Mouse (Mus musculus): ENCODE measurements around the gene Sept9. TPM values are rescaled to one million over a fixed set of nuclear protein-coding genes. Genes with fewer than 3 reads are reported as not detected.

Gene Sept9
- polyA plus RNA-seq, 1 experiment from 2014 or later: 182 TPM

- H3K4me3 ChIP-seq (ENCODE audit: low read depth, low read length): no peak overlapping the region
Measured at GRCm38 (mm10) chr11:117312028-117312901, 112.8 kb downstream of the Sept9 start.

GRCm38 (mm10) chr11:117312936-117313335 is 113.5 kb downstream of the Sept9 start:
- DNase-seq (ENCODE audit: low spot score) (peak; percentile 55), ATAC-seq (replicated peaks; ENCODE audit: insufficient number of reproducible peaks, low FRiP score, low TSS enrichment, low read depth) (no peak)
- Histone ChIP-seq H3K9ac (replicated peaks; ENCODE audit: low read length) (no peak overlapping the region; the same call in 1 of the 2 replicates), H3K27ac (replicated peaks; ENCODE audit: low read depth, low read length) (peak overlapping the region; percentile 31; the same call in 1 of the 2 replicates), H3K36me3 (replicated peaks; ENCODE audit: control insufficient read depth, insufficient read depth, low read depth, low read length) (no peaks in the 10 kb centered on the region), H3K4me2 (ENCODE audit: low read depth, low read length) (no peak overlapping the region), H3K27me3 (ENCODE audit: control insufficient read depth, insufficient read depth, low read length) (no peaks in the 10 kb centered on the region), H3K9me3 (replicated peaks; ENCODE audit: control insufficient read depth, low read length) (no peaks in the 10 kb centered on the region), H3K4me1 (ENCODE audit: control insufficient read depth, insufficient read depth, low read length) (peaks cover 41% of the 10 kb centered on the region), H3K4me3 (ENCODE audit: low read depth, low read length) (no peak overlapping the region)
- 35% methylated on average over 8 of the region's 8 CpGs for WGBS

More at GRCm38 (mm10) chr11:117312028-117312901, 112.8 kb downstream of the Sept9 start:
- Histone ChIP-seq H3K4me1 (ENCODE audit: control insufficient read depth, insufficient read depth, low read length) (peaks cover 36% of the 10 kb centered on the region), H3K27ac (replicated peaks; ENCODE audit: low read depth, low read length) (peak overlapping the region; percentile 31; the same call in 1 of the 2 replicates), H3K9me3 (replicated peaks; ENCODE audit: control insufficient read depth, low read length) (no peaks in the 10 kb centered on the region), H3K27me3 (ENCODE audit: control insufficient read depth, insufficient read depth, low read length) (no peaks in the 10 kb centered on the region), H3K9ac (replicated peaks; ENCODE audit: low read length) (peak overlapping the region; percentile 34; the same call in 1 of the 2 replicates), H3K36me3 (replicated peaks; ENCODE audit: control insufficient read depth, insufficient read depth, low read depth, low read length) (no peaks in the 10 kb centered on the region), H3K4me2 (ENCODE audit: low read depth, low read length) (no peak overlapping the region)
- 57% methylated on average over 23 of the region's 23 CpGs for WGBS
- no peak for DNase-seq (ENCODE audit: low spot score)
- ATAC-seq (replicated peaks; ENCODE audit: insufficient number of reproducible peaks, low FRiP score, low TSS enrichment, low read depth): no peak

GRCm38 (mm10) chr11:117313446-117313845 is 114.0 kb downstream of the Sept9 start:
- H3K4me3 ChIP-seq (ENCODE audit: low read depth, low read length): no peak overlapping the region
- DNase-seq (ENCODE audit: low spot score) (no peak), ATAC-seq (replicated peaks; ENCODE audit: insufficient number of reproducible peaks, low FRiP score, low TSS enrichment, low read depth) (no peak)
- peaks cover 41% of the 10 kb centered on the region for H3K4me1 ChIP-seq (ENCODE audit: control insufficient read depth, insufficient read depth, low read length)
- H3K27ac ChIP-seq (replicated peaks; ENCODE audit: low read depth, low read length): no peak overlapping the region
- H3K9me3 ChIP-seq (replicated peaks; ENCODE audit: control insufficient read depth, low read length): no peaks in the 10 kb centered on the region
- WGBS: 82% methylated on average over 7 of the region's 7 CpGs
- H3K27me3 ChIP-seq (ENCODE audit: control insufficient read depth, insufficient read depth, low read length): no peaks in the 10 kb centered on the region
- H3K4me2 ChIP-seq (ENCODE audit: low read depth, low read length): no peak overlapping the region
- no peak overlapping the region for H3K9ac ChIP-seq (replicated peaks; ENCODE audit: low read length)
- no peaks in the 10 kb centered on the region for H3K36me3 ChIP-seq (replicated peaks; ENCODE audit: control insufficient read depth, insufficient read depth, low read depth, low read length)

GRCm38 (mm10) chr11:117314026-117314425 is 114.6 kb downstream of the Sept9 start:
- Histone ChIP-seq H3K4me3 (ENCODE audit: low read depth, low read length) (no peak overlapping the region), H3K9me3 (replicated peaks; ENCODE audit: control insufficient read depth, low read length) (no peaks in the 10 kb centered on the region), H3K27me3 (ENCODE audit: control insufficient read depth, insufficient read depth, low read length) (no peaks in the 10 kb centered on the region), H3K9ac (replicated peaks; ENCODE audit: low read length) (no peak overlapping the region), H3K4me1 (ENCODE audit: control insufficient read depth, insufficient read depth, low read length) (peaks cover 42% of the 10 kb centered on the region), H3K27ac (replicated peaks; ENCODE audit: low read depth, low read length) (no peak overlapping the region), H3K36me3 (replicated peaks; ENCODE audit: control insufficient read depth, insufficient read depth, low read depth, low read length) (no peaks in the 10 kb centered on the region), H3K4me2 (ENCODE audit: low read depth, low read length) (no peak overlapping the region)
- no peak for ATAC-seq (replicated peaks; ENCODE audit: insufficient number of reproducible peaks, low FRiP score, low TSS enrichment, low read depth)
- DNase-seq (ENCODE audit: low spot score): no peak
- WGBS: 84% methylated on average over 7 of the region's 7 CpGs

- Histone ChIP-seq H3K4me2 (ENCODE audit: low read depth, low read length) (no peak overlapping the region), H3K4me1 (ENCODE audit: control insufficient read depth, insufficient read depth, low read length) (peaks cover 40% of the 10 kb centered on the region), H3K27ac (replicated peaks; ENCODE audit: low read depth, low read length) (no peak overlapping the region), H3K36me3 (replicated peaks; ENCODE audit: control insufficient read depth, insufficient read depth, low read depth, low read length) (no peaks in the 10 kb centered on the region), H3K9me3 (replicated peaks; ENCODE audit: control insufficient read depth, low read length) (no peaks in the 10 kb centered on the region), H3K4me3 (ENCODE audit: low read depth, low read length) (no peak overlapping the region), H3K27me3 (ENCODE audit: control insufficient read depth, insufficient read depth, low read length) (no peaks in the 10 kb centered on the region), H3K9ac (replicated peaks; ENCODE audit: low read length) (no peak overlapping the region)
- ATAC-seq (replicated peaks; ENCODE audit: insufficient number of reproducible peaks, low FRiP score, low TSS enrichment, low read depth) (no peak), DNase-seq (ENCODE audit: low spot score) (no peak)
- WGBS: 90% methylated on average over 8 of the region's 8 CpGs
Measured at GRCm38 (mm10) chr11:117314520-117314919, 115.1 kb downstream of the Sept9 start.

- Histone ChIP-seq H3K27ac (replicated peaks; ENCODE audit: low read depth, low read length) (no peak overlapping the region), H3K4me2 (ENCODE audit: low read depth, low read length) (no peak overlapping the region), H3K36me3 (replicated peaks; ENCODE audit: control insufficient read depth, insufficient read depth, low read depth, low read length) (no peaks in the 10 kb centered on the region), H3K9ac (replicated peaks; ENCODE audit: low read length) (no peak overlapping the region), H3K4me1 (ENCODE audit: control insufficient read depth, insufficient read depth, low read length) (peaks cover 41% of the 10 kb centered on the region), H3K9me3 (replicated peaks; ENCODE audit: control insufficient read depth, low read length) (no peaks in the 10 kb centered on the region), H3K4me3 (ENCODE audit: low read depth, low read length) (no peak overlapping the region), H3K27me3 (ENCODE audit: control insufficient read depth, insufficient read depth, low read length) (no peaks in the 10 kb centered on the region)
- DNase-seq (ENCODE audit: low spot score) (no peak), ATAC-seq (replicated peaks; ENCODE audit: insufficient number of reproducible peaks, low FRiP score, low TSS enrichment, low read depth) (no peak)
- 85% methylated on average over 11 of the region's 11 CpGs for WGBS
Measured at GRCm38 (mm10) chr11:117315309-117315708, 115.8 kb downstream of the Sept9 start.

- no peak overlapping the region for H3K4me3 ChIP-seq (ENCODE audit: low read depth, low read length)
- DNase-seq (ENCODE audit: low spot score) (peak; percentile 57), ATAC-seq (replicated peaks; ENCODE audit: insufficient number of reproducible peaks, low FRiP score, low TSS enrichment, low read depth) (no peak)
- H3K36me3 ChIP-seq (replicated peaks; ENCODE audit: control insufficient read depth, insufficient read depth, low read depth, low read length): no peaks in the 10 kb centered on the region
- no peaks in the 10 kb centered on the region for H3K9me3 ChIP-seq (replicated peaks; ENCODE audit: control insufficient read depth, low read length)
- H3K27me3 ChIP-seq (ENCODE audit: control insufficient read depth, insufficient read depth, low read length): no peaks in the 10 kb centered on the region
- peak overlapping the region; percentile 30 for H3K9ac ChIP-seq (replicated peaks; ENCODE audit: low read length)
- peak overlapping the region; percentile 86 for H3K27ac ChIP-seq (replicated peaks; ENCODE audit: low read depth, low read length)
- H3K4me2 ChIP-seq (ENCODE audit: low read depth, low read length): peak overlapping the region; percentile 38; the same call in 1 of the 2 replicates
- H3K4me1 ChIP-seq (ENCODE audit: control insufficient read depth, insufficient read depth, low read length): peaks cover 44% of the 10 kb centered on the region
- WGBS: 32% methylated on average over 16 of the region's 16 CpGs
Measured at GRCm38 (mm10) chr11:117316441-117317331, 117.2 kb downstream of the Sept9 start.

Measured in embryonic facial prominence, embryonic 11.5 days (tissue).